Mouse (Mus musculus) spleen, adult 2 months (tissue): ENCODE results near the gene Camta1.

Experiments
- CTCF ChIP-seq: fragments of 200-500 bp; IDR thresholded peaks from 2 replicates; pipeline ENCODE4 v1.5.1; 2011; ENCODE audit warnings: mild to moderate bottlenecking, inconsistent platforms; ENCODE audit not compliant: insufficient read depth, insufficient read length, insufficient replicate concordance; ENCODE audit errors: extremely low read depth
- POLR2A ChIP-seq: fragments of 200-500 bp; IDR thresholded peaks from 2 replicates; pipeline ENCODE4 v1.6.1; 2011; ENCODE audit warnings: low read depth, low read length, inconsistent platforms

DNA sequence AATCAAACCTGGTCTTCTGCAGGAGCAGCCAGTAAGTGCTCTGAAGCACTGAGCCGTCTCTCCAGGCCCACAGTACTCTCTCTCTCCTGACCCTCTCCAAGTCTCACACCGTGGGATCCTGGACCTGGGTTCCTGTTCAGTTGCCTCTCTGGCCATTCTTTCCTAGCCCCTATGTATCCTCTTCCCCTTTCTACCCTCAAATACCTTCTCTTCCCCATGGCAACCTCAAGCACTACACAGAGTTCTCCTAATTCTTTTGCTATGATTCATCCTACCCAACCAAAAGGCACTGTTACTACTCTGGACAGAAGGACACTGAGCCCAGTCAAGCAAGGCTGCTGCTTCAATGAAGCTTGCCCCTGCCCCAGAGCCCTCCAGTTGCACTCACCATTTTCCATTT lies 19.1 kb downstream of the Camta1 start:
- TF ChIP-seq CTCF = no peak
- TF ChIP-seq POLR2A = no peak
